Mouse (Mus musculus): ENCODE measurements around the gene Nfe2l3.
A peak's percentile ranks its signal among the peaks of the same experiment; 100 is the strongest.

Gene Nfe2l3

DNA sequence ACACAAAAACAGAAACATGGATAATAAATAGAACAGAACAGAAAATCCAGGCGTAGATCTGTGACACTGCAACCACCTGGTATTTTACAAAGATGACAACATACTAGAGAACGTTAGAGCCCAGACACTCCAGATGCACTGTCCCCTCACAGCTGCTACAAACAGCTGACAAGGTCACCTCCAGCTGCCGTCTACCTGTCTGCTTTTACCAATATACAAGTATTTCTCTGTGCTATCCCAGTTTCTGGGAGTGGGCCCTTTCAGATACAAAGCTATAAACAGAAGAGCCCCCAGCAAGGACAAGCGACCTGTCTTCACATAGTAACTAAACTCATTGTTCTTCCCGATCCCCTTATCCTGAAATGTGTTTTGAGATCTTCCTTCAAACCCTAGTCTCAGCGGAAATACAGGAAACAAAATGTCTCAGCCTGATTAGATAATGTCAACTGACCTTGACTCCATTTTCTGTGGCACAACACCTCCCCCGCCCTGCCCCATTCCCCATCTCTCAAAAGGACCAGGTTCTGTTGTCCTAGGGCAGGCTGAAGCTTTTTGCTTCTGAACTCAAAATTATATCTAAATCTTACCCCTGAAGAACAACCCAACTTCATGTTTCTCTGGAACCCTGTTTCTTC lies 53.7 kb downstream of the Nfe2l3 start:
- DNase-seq (ENCODE audit: low spot score), result no peak

DNA sequence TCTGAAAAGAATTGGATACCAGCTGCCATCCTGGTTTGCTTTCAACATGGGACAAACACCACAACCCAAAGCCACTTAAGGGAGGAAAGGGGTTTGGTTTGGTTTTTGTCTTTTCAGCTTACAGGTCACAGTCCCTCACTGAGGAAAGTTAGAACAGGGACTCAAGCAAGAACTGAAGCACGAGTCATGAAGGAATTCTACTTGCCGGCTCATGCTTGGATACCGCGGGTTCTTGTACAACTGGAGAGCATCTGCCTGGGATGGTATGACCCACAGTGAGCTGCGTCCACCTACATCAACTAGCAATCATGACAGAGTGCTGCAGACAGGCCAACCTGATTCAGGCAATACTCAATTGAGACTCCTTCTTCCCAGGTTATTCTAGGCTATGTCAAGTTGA lies 54.3 kb downstream of the Nfe2l3 start:
- DNase-seq (ENCODE audit: low spot score), result no peak

DNA sequence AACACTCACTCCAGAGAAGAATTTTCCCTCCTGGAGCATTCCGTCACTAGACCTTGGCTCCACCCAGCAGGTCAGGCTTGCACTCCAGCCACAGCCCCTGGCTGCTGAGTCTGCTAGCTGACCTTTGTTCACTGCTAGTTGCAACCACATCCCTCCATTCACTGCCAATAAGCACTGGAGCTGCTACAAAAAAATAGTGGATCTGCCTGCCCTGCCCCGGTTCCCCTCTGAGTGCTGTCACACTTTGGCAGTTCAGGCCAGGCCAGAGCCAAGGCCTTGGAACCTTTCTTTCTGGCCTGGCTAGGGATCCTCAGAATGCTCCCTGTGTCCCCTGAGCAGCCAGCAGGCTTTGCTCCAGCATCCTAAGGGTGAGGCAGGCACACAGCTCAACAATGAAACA lies 57.3 kb downstream of the Nfe2l3 start:
- peak; percentile 16 for DNase-seq (ENCODE audit: low spot score)

DNA sequence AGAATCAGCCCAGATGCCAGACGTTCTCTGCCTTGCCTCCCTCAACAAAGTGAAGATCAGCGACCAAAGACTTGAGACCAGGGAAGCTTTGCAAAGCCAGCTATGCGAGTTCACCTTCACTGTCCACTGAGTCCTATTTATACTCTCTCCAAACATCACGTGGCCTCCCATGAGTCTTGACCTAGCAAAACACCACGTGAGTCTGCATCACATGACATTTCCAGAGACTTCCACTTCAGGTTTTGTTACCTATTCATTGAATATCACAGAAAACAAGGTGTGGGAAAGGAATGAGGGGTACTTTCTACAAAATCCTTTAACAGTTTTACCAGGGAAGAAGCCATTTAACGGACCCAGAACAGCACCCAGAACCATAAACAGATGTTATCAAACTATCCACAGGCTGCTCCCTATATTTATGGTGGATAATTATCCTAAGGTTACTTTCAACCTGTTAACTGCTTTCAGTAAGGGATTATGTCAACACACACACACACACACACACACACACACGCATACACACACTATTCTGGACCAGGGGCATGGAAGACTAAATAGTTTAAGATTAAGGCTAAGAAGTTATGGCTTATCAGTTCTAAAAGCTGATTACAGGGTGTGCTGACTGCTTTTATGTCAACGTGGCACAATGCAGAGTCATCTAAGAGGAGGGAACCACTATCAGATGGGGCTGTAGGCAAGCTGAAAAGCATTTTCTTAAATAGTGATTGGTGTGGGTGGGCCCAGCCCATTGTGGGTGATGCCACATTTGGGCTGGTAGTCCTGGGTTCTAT lies 65.0 kb downstream of the Nfe2l3 start:
- DNase-seq (ENCODE audit: low spot score), result no peak

DNA sequence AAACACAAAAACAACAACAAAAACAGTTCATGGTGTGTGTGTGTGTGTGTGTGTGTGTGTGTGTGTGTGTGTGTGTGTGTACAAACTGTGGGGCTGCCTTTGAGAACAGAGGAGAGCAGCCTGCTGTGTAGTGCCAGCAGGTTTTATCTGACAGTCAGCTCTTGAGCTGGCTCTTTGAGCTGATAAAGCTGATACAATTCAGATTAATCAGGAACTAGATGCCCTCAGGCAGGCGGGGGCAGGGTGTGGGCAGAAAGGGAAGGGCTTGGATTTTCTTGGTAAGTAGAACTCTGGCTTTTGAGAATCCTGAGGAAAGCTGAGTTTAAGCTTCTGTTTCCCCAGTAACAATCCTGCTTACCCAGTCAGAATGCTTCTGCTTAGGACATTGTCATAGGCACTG lies 73.2 kb downstream of the Nfe2l3 start:
- DNase-seq (ENCODE audit: low spot score), result no peak

DNA sequence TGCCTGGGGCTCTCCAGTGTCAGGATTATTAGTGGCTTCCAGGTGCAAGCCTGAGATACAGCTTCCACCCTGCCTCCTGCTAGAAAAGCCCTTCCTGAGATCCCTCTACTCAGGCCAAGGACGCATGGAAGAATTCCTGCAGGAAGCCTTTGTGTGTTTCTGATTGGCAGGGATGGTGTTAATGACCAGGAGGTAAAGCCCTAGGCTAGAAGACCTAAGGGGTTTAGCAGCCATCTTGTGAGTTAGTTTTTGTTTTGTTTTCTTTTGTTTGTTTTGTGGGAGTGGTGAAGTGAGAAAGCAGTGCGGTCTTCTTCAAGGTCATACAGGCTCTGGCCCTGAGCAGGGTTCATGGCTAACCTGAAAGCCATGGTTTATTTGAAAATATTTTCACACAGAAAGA lies 75.1 kb downstream of the Nfe2l3 start:
- no peak for DNase-seq (ENCODE audit: low spot score)

All from MN1 (cell line).